Mouse (Mus musculus): ENCODE results near the gene AI413582.

The AI413582 gene

DNA sequence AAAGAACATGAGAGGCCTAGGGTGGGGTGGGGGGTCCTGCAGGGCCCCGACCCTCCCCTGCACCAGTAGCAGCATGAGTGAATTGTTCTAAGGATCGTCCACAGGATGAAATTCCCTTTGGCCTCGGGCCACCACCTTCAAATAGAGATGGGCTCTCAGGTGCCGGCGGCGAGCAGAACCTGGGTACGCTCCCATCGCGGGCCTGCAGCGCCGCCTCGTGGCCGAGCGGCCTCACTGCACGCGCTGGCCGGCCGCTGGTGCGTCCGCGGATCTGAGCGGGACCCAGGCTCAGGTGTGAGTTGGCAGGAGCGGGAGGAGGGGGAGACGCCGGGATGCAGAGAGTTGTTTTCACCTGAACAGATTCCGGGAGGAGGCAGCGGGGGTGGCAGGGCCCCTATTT is 45.0 kb downstream of the AI413582 start:
- peak; percentile 84 for DNase-seq (ENCODE audit: low read depth, low spot score)

DNA sequence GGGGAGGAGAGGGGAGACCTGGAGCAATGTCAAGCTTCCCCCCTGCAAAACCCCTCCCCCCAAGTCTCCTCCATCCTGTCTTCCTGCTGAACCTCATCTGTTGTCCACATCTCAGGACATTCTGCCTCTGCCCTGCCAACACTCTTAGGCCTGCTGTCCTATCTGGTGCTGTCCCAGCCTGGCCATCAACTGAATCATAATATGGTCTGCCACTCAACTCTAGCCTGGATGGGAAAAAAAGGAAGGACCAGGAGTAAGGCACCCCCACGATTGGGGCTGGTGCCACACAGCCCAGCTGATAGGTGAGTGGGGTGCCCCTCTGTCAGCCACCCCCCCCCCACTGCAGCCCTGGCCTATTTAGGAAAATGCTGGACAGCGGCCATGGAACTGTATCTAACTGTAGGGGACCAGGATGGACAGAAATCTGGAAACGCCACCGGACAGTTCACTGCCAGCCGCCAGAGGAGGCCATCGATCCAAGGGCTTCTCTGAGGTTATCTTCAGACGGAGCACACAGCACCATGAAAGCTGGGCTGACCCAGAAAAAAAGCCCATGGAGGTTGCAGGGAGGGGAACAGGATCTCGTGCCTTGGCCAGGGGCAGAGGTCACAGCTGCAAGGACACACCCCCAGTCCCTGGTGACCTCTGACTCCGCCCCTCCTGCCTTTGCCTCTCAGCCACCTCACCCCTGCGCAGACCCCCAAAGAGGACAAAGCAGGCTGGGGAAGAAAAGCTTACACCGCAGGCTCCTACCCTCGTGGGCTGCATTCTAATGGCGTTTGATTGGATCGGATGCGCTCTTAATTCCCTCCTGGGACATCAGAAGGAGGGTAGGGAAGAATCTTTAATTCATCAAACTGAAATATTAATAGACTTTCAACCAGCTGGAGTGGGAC is 46.6 kb downstream of the AI413582 start:
- no peak for DNase-seq (ENCODE audit: low read depth, low spot score)

DNA sequence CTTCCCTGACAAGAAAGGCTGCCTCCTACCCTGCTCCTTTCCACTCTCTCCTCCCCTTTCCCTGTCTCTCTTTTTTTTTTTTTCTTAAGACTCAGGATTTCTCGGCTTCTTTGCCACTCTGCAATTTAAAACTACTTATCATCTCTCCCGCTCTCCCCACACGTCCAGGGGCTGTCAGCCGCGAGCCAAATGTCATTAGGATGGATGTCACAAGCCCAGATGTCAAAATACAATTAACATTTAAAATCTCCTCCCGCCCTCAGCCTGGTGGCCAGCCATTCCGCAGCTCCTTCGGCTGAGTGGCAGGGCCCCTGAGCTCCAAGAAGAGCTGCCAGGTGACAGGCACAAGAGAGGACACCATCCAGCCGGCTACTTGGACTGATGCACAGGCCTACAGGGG is 47.3 kb downstream of the AI413582 start:
- no peak for DNase-seq (ENCODE audit: low read depth, low spot score)

DNA sequence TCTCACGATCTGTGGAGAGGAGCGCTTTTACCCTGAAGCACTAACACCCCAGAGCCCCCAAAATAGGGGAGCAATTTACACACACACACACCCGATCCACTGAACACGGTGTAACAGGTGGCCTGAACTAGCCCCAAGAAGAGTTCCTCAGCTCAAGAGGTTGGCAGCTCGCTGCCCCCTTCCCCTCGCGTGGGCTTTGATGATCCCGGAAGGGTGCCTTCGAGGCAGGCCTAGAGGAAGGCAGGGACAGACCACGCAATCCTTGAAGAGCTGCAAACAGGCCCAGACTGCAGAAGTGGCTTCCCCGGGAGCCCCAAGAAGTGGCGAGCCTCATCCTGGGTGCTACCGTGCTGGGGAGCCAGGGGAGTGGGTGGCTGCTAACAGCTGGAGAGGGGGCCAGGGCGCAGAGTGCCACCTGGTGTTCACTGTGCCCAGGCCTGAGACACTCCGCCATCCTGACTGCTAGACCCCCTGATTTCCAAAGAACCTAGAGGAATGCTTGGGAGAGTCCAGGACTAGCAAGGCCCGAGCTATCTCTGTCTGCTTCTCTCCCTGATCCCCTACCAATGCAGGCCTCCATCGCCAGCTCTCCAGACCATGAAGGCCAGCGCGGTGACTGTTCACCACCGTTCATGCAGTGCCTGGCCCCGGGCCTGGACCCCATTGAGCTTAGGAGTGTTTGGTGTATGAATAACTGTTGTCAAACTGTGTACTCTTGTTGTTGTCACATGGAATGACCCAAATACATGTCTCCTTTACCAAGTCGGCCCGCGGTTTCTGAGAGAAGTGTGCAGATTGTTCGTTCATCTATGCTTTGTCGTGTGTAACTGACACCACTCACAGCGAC is 51.4 kb downstream of the AI413582 start:
- DNase-seq (ENCODE audit: low read depth, low spot score) = peak; percentile 29
